15 mouse cellular contexts compared by ENCODE assay signal in genomic region chr16:39147151-39147550, GRCm38 (mm10).
"Had no signal": no experiment of that assay in that cellular context is flagged by ENCODE, and none has a peak within 500 bp of the region (broad histone marks: within the 10 kb centered on the region; RNA-seq: fewer than 3 reads in every experiment).

No protein-coding gene starts in this region.

- H3K27me3 ChIP-seq: liver, embryonic 12.5 days; megakaryocyte, embryonic 14.5 days; midbrain, embryonic 13.5 days; neural tube, embryonic 12.5 days; stomach, embryonic 15.5 days had no signal

- H3K4me1 ChIP-seq: liver, embryonic 12.5 days; megakaryocyte, embryonic 14.5 days; neural tube, embryonic 12.5 days; stomach, embryonic 15.5 days had no signal

- H3K27ac ChIP-seq: liver, embryonic 12.5 days; liver, embryonic 14.5 days; macrophage; midbrain, embryonic 13.5 days; neural tube, embryonic 12.5 days; stomach, embryonic 15.5 days; stomach, postnatal 0 days had no signal

- DNase-seq: lung, adult 18-20 months; lung, embryonic 14.5 days; lung, postnatal 10 days; thymus, adult 2 months; thymus, postnatal 25 days; thymus, postnatal 4 days had no signal

- H3K36me3 ChIP-seq: liver, embryonic 12.5 days; midbrain, embryonic 13.5 days; neural tube, embryonic 12.5 days; stomach, embryonic 15.5 days had no signal

- H3K4me3 ChIP-seq: liver, embryonic 12.5 days; megakaryocyte, embryonic 14.5 days; midbrain, embryonic 13.5 days; neural tube, embryonic 12.5 days; stomach, embryonic 15.5 days had no signal

- H3K4me2 ChIP-seq: liver, embryonic 12.5 days; lung, embryonic 14.5 days; midbrain, embryonic 11.5 days; midbrain, embryonic 13.5 days; neural tube, embryonic 12.5 days; stomach, embryonic 15.5 days had no signal

- ATAC-seq: liver, embryonic 12.5 days; midbrain, embryonic 13.5 days had no signal

- H3K9ac ChIP-seq: liver, embryonic 12.5 days; liver, embryonic 14.5 days; lung, embryonic 14.5 days; midbrain, embryonic 13.5 days; neural tube, embryonic 12.5 days; stomach, embryonic 15.5 days had no signal

- H3K9me3 ChIP-seq: liver, embryonic 12.5 days; midbrain, embryonic 13.5 days; neural tube, embryonic 12.5 days; stomach, embryonic 15.5 days had no signal
